Mouse (Mus musculus): ENCODE results near the gene Yes1. TPM values are rescaled to one million over a fixed set of nuclear protein-coding genes. Genes with fewer than 3 reads are reported as not detected.
"Not testable (repeated sequence)": the region's sequence is repeated elsewhere in the genome, so short reads cannot be mapped to it uniquely, and the experiment has no call there.

Yes1 gene
- polyA plus RNA-seq, 1 experiment from 2014 or later, result 18.8 TPM

DNA sequence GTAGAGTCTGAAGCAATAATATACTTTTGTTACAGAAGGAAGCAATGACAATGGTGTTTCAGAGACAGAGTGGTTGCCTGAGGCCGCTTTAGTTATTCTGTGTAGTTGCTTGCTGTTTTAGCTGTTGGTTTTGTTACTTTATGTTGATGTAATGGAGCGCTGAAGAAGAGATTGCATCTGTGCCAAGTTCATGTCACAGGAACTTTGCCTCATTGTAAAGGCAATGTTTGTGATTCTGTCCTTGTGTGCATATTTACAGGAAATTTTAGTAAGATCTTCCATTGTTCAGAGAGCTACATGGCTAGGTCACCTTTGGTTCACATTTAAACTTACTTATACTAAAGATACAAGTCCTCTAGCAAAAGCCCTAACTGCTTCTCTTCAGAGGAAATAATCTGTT is 3.3 kb downstream of the Yes1 start:
- Histone ChIP-seq H3K36me3 (no peaks in the 10 kb centered on the region), H3K9me3 (replicated peaks) (no peaks in the 10 kb centered on the region), H3K9ac (replicated peaks) (no peak overlapping the region), H3K4me2 (peak overlapping the region; percentile 13), H3K4me3 (replicated peaks) (no peak overlapping the region), H3K27me3 (replicated peaks) (no peaks in the 10 kb centered on the region), H3K27ac (replicated peaks) (peak overlapping the region; percentile 70), H3K4me1 (peaks cover 21% of the 10 kb centered on the region)
- WGBS, result 48% methylated on average over 2 of the region's 2 CpGs
- no peak for ATAC-seq (ENCODE audit: low FRiP score)

- Histone ChIP-seq H3K9me3 (replicated peaks) (no peaks in the 10 kb centered on the region), H3K4me2 (peak overlapping the region; percentile 13), H3K36me3 (no peaks in the 10 kb centered on the region), H3K4me3 (replicated peaks) (no peak overlapping the region), H3K27ac (replicated peaks) (peak overlapping the region; percentile 70), H3K4me1 (peaks cover 21% of the 10 kb centered on the region), H3K9ac (replicated peaks) (no peak overlapping the region), H3K27me3 (replicated peaks) (no peaks in the 10 kb centered on the region)
- ATAC-seq (ENCODE audit: low FRiP score), result no peak
- WGBS, result 43% methylated on average over 4 of the region's 4 CpGs
These were observed 3.7 kb downstream of the Yes1 start for GRCm38 (mm10) chr5:32614691-32615090.

DNA sequence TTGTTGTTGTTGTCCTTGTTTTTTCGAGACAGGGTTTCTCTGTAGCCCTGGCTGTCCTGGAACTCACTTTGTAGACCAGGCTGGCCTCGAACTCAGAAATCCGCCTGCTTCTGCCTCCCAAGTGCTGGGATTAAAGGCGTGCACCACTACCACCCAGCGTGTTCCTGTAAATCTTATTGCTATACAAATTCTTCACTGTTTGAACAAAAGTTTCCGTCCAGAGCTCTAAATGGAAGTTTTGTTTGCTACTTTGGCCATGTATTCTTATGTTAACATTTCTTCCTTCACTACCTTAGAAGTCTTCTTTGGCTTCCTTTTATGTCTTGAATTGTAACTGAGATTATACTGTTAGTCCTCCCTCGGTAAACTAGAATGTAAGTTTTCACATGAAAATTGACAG is 5.5 kb downstream of the Yes1 start:
- 87% methylated on average over 7 of the region's 7 CpGs for WGBS
- ATAC-seq (ENCODE audit: low FRiP score), result not testable (repeated sequence)

GRCm38 (mm10) chr5:32617851-32618250 is 6.9 kb downstream of the Yes1 start:
- 93% methylated on average over 1 of the region's 1 CpGs for WGBS
- Histone ChIP-seq H3K27me3 (replicated peaks) (no peaks in the 10 kb centered on the region), H3K4me1 (peaks cover 8% of the 10 kb centered on the region)

More for the DNA sequence above, 5.5 kb downstream of the Yes1 start:
- not testable (repeated sequence) for H3K4me2 ChIP-seq; H3K36me3 ChIP-seq; H3K9me3 ChIP-seq (replicated peaks); H3K9ac ChIP-seq (replicated peaks); H3K4me3 ChIP-seq (replicated peaks); H3K27me3 ChIP-seq (replicated peaks); H3K27ac ChIP-seq (replicated peaks)
- H3K4me1 ChIP-seq, result peaks cover 14% of the 10 kb centered on the region

DNA sequence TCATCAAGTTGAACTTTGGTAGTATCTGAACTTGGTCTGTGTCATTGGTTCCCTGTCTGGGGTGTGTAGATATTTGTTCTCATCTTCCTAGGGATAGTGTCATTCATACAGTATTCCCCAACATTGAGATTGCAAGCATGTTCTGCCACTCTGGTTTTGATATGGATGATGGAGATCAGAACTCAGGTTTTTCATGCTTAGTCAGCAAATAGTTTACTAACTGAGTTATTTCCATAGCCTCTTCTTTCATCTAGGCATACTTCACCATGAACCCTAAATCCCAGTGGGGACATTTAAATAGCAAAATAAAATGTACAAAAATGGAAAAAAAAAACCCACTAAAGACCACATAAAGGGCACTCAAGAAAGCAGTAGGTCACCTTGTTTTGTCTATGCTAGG is 12.7 kb downstream of the Yes1 start:
- Histone ChIP-seq H3K27me3 (replicated peaks) (no peaks in the 10 kb centered on the region), H3K9ac (replicated peaks) (no peak overlapping the region), H3K9me3 (replicated peaks) (no peaks in the 10 kb centered on the region), H3K4me2 (no peak overlapping the region), H3K4me3 (replicated peaks) (no peak overlapping the region), H3K27ac (replicated peaks) (no peak overlapping the region), H3K36me3 (no peaks in the 10 kb centered on the region), H3K4me1 (no peaks in the 10 kb centered on the region)
- ATAC-seq (ENCODE audit: low FRiP score), result no peak

More at GRCm38 (mm10) chr5:32617851-32618250, 6.9 kb downstream of the Yes1 start:
- Histone ChIP-seq H3K4me3 (replicated peaks) (no peak overlapping the region), H3K27ac (replicated peaks) (no peak overlapping the region), H3K9ac (replicated peaks) (no peak overlapping the region), H3K36me3 (no peaks in the 10 kb centered on the region), H3K4me2 (no peak overlapping the region), H3K9me3 (replicated peaks) (no peaks in the 10 kb centered on the region)
- no peak for ATAC-seq (ENCODE audit: low FRiP score)

DNA sequence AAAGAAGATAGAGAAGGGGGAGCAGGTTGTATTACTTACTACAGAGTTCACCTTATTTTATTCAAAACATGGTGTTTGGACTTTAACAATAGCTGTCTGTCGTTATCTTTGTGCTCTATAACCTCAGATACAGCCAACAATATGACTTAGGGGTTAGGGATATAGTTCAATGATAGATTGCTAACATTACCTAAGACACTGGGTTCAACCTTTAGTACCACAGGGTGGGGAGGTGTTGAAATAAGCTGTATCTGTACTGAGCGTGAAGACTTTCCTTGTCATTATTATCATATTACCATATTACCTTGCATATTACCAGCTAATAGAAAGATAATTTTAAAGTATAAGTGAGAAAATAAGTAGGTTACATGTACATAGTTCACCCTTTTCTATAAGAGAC is 13.8 kb downstream of the Yes1 start:
- H3K9ac ChIP-seq (replicated peaks), result no peak overlapping the region
- no peak overlapping the region for H3K27ac ChIP-seq (replicated peaks)
- no peaks in the 10 kb centered on the region for H3K27me3 ChIP-seq (replicated peaks)
- H3K4me3 ChIP-seq (replicated peaks), result no peak overlapping the region
- no peaks in the 10 kb centered on the region for H3K9me3 ChIP-seq (replicated peaks)
- H3K4me1 ChIP-seq, result no peaks in the 10 kb centered on the region
- no peaks in the 10 kb centered on the region for H3K36me3 ChIP-seq
- no peak overlapping the region for H3K4me2 ChIP-seq
- WGBS, result 96% methylated on average over 2 of the region's 2 CpGs
- no peak for ATAC-seq (ENCODE audit: low FRiP score)

DNA sequence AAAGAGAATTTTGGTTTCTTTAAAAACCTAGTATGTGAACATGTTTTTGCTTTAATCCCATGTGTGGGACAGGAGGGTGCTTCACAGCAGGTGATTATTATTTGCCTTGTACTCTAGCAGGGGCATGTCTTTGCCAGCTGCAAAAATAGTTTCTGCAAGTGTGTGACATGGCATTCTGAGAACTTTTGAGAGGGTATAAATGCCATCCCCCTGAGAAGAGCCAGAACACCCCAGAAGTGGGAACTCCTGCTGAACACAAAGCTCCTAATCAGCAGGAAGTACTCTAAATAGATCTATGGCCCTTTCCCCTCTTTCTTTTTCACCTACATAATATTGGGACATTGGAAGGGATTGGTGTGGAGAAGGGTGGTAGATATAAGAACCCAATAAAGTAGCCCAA is 22.2 kb downstream of the Yes1 start:
- H3K36me3 ChIP-seq, result no peaks in the 10 kb centered on the region
- no peaks in the 10 kb centered on the region for H3K9me3 ChIP-seq (replicated peaks)
- no peak overlapping the region for H3K27ac ChIP-seq (replicated peaks)
- no peak overlapping the region for H3K9ac ChIP-seq (replicated peaks)
- no peak for ATAC-seq (ENCODE audit: low FRiP score)
- H3K4me2 ChIP-seq, result no peak overlapping the region
- no peaks in the 10 kb centered on the region for H3K27me3 ChIP-seq (replicated peaks)
- H3K4me1 ChIP-seq, result no peaks in the 10 kb centered on the region
- H3K4me3 ChIP-seq (replicated peaks), result no peak overlapping the region

GRCm38 (mm10) chr5:32657386-32657785 is 46.4 kb downstream of the Yes1 start:
- Histone ChIP-seq H3K4me3 (replicated peaks) (no peak overlapping the region), H3K36me3 (peaks cover 8% of the 10 kb centered on the region), H3K27ac (replicated peaks) (no peak overlapping the region), H3K9ac (replicated peaks) (no peak overlapping the region), H3K4me1 (no peaks in the 10 kb centered on the region), H3K9me3 (replicated peaks) (no peaks in the 10 kb centered on the region), H3K4me2 (no peak overlapping the region), H3K27me3 (replicated peaks) (no peaks in the 10 kb centered on the region)
- ATAC-seq (ENCODE audit: low FRiP score), result no peak
- WGBS, result 67% methylated on average over 1 of the region's 1 CpGs

DNA sequence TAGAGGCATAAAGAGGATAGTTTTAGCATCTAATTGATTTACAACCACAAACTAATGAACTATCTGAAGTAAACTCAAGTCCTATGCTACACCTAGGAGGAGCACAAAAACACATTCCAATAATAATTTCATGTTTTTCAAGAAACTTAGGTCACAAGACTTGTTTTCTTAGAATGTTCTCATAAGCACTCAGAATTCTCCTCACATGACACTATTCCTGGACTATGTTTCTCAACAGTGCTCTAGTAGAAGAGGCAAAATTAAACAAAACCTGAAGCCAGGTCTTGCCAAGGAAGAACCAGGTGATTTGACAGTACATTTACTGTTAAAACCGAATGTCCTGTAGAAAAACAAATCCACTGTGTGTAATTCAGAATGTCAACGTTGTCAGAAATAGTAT is 71.5 kb downstream of the Yes1 start:
- H3K27ac ChIP-seq (replicated peaks), result no peak overlapping the region
- WGBS, result 47% methylated on average over 2 of the region's 2 CpGs
- ATAC-seq (ENCODE audit: low FRiP score), result no peak
- no peak overlapping the region for H3K4me3 ChIP-seq (replicated peaks)
- H3K27me3 ChIP-seq (replicated peaks), result no peaks in the 10 kb centered on the region
- no peaks in the 10 kb centered on the region for H3K4me1 ChIP-seq
- H3K36me3 ChIP-seq, result peaks cover 11% of the 10 kb centered on the region; the same call in 1 of the 2 replicates
- no peak overlapping the region for H3K9ac ChIP-seq (replicated peaks)
- H3K4me2 ChIP-seq, result no peak overlapping the region
- H3K9me3 ChIP-seq (replicated peaks), result no peaks in the 10 kb centered on the region

DNA sequence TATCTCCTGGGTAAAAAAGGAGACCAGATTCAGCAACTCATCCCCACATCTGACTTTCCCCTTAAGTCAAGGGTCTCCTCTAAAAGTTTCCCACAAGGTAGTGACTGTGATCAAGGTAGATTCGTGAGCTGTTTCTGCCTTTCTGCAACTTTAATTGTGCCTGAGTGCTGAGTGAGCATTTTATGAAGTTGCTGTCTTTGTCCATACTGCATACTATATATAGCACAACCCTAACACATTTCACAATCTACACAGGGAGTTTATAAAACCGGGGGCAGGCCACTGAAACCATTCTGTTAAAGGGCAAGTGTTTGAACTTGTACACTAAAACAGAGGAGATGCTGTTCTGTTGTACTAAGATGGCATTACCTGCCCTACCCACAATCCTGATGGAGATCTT is 82.4 kb downstream of the Yes1 start:
- ATAC-seq (ENCODE audit: low FRiP score), result no peak

DNA sequence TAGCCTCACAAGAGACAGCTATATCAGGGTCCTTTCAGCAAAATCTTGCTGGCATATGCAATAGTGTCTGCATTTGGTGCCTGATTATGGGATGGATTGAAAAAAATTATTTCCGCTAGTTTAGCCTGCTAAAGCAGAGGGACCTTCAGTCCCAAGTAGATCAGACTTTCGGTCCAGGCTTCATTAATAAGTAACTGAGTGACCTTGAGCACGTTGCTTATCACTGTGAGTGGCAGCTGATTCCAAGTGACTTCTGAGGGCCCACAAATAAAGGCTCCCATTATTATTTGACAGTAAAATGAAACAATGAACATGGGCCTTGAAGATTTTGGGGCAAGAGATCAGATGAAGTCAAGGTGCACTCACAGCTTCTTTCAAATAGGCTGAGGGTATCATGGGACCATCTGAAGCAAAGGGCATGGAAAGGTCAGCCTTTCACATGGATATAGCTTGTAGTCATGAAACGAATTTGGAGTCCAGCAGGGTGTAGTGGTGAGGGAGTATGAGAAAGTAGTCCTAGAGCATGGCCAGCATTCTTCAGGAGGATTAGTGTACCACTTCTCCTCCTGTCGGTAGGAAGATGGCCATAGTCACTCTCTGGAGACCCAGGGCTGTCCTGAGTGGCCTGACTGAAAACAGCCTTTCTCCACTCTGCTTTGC is 86.4 kb downstream of the Yes1 start:
- 79% methylated on average over 5 of the region's 5 CpGs for WGBS
- Histone ChIP-seq H3K9ac (replicated peaks) (no peak overlapping the region), H3K9me3 (replicated peaks) (no peaks in the 10 kb centered on the region), H3K27me3 (replicated peaks) (no peaks in the 10 kb centered on the region), H3K4me1 (no peaks in the 10 kb centered on the region), H3K4me3 (replicated peaks) (no peak overlapping the region), H3K27ac (replicated peaks) (no peak overlapping the region), H3K36me3 (no peaks in the 10 kb centered on the region), H3K4me2 (no peak overlapping the region)
- ATAC-seq (ENCODE audit: low FRiP score), result no peak

More for the DNA sequence above, 82.4 kb downstream of the Yes1 start:
- WGBS, result 56% methylated on average over 2 of the region's 2 CpGs
- Histone ChIP-seq H3K9ac (replicated peaks) (no peak overlapping the region), H3K4me3 (replicated peaks) (no peak overlapping the region), H3K36me3 (no peaks in the 10 kb centered on the region), H3K9me3 (replicated peaks) (no peaks in the 10 kb centered on the region), H3K4me2 (no peak overlapping the region), H3K27me3 (replicated peaks) (no peaks in the 10 kb centered on the region), H3K27ac (replicated peaks) (no peak overlapping the region), H3K4me1 (no peaks in the 10 kb centered on the region)

GRCm38 (mm10) chr5:32706226-32706780 is 95.3 kb downstream of the Yes1 start:
- ATAC-seq (ENCODE audit: low FRiP score), result no peak
- Histone ChIP-seq H3K27me3 (replicated peaks) (no peaks in the 10 kb centered on the region), H3K4me2 (no peak overlapping the region), H3K4me1 (no peaks in the 10 kb centered on the region), H3K4me3 (replicated peaks) (no peak overlapping the region), H3K27ac (replicated peaks) (no peak overlapping the region), H3K9ac (replicated peaks) (no peak overlapping the region), H3K36me3 (no peaks in the 10 kb centered on the region), H3K9me3 (replicated peaks) (no peaks in the 10 kb centered on the region)
- 83% methylated on average over 2 of the region's 2 CpGs for WGBS

Measured in neural tube, embryonic 15.5 days (tissue).